10 mouse cellular contexts compared by ENCODE assay signal in the genomic region with DNA sequence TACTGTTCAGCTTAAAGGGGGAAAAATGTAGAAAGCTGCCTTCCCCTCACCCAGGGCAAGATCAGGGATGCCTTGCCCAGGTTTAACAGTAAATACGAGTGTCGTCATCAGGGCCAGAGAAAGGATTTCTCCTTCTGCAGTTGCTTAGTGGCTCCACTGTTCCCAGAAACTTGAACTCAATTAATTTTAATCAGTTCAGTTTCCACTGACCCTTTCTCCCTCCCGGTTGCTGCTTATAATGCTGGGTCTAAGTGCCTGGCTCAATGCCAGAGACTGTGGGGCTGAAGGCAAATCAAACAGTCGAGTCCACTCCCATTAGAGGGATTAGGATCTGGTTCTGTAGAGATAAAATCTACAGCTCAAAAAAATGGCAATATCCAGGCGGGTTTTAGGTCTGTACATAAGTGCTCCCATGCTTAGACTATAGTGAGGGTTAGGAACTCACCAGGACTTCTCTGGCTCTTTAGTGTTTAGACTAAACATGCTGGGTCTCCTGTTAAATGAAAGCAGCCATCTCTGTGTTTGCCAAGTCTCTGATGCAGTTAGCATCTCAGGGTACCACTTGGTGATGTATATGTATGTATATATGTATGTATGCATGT.
DNase-seq lines count a peak whose midpoint lies in the region; ATAC-seq and TF ChIP-seq lines count a peak whose summit lies in the region.
"Had no signal": no experiment of that assay in that cellular context is flagged by ENCODE, and none has a peak within 500 bp of the region (broad histone marks: within the 10 kb centered on the region; RNA-seq: fewer than 3 reads in every experiment).

No protein-coding gene starts in this region.

- peaks cover 27% of the 10 kb centered on the region for H3K36me3 ChIP-seq in hindbrain, postnatal 0 days (ENCODE audit: insufficient read depth, low read length)
- H3K36me3 ChIP-seq: liver, embryonic 13.5 days had no signal

- H3K27me3 ChIP-seq in hindbrain, postnatal 0 days (ENCODE audit: insufficient read depth, low read length), result no peaks in the 10 kb centered on the region
- H3K27me3 ChIP-seq: liver, embryonic 13.5 days had no signal

- no peak overlapping the region for H3K27ac ChIP-seq in hindbrain, postnatal 0 days
- H3K27ac ChIP-seq: liver, embryonic 13.5 days had no signal

- no peak for ATAC-seq in hindbrain, postnatal 0 days

- no peaks in the 10 kb centered on the region for H3K9me3 ChIP-seq in hindbrain, postnatal 0 days (ENCODE audit: low read length)
- H3K9me3 ChIP-seq: liver, embryonic 13.5 days had no signal

- no peak overlapping the region for H3K4me2 ChIP-seq in hindbrain, postnatal 0 days (ENCODE audit: low read depth, low read length)
- H3K4me2 ChIP-seq: heart, embryonic 11.5 days; liver, embryonic 13.5 days had no signal

- no peak overlapping the region for H3K4me3 ChIP-seq in hindbrain, postnatal 0 days (ENCODE audit: low read length)
- H3K4me3 ChIP-seq: liver, embryonic 13.5 days had no signal

- WGBS in hindbrain, postnatal 0 days, result 33% methylated on average over 5 of the region's 5 CpGs

- intact Hi-C loops in heart, postnatal 36 days (cut with DNase I), result no loop called here

- no peak overlapping the region for H3K9ac ChIP-seq in hindbrain, postnatal 0 days (replicated peaks; ENCODE audit: low read length)
- H3K9ac ChIP-seq: liver, embryonic 13.5 days had no signal

- no peak for TF ChIP-seq CTCF in hindbrain, postnatal 0 days (IDR thresholded peaks at IDR 0.05; ENCODE audit: low read depth)

- DNase-seq in adrenal gland, postnatal 10 days, result peak; percentile 15
- no peak for DNase-seq in adrenal gland, postnatal 4 days (ENCODE audit: low spot score in 2 of 2)
- peak; percentile 66 for DNase-seq in MN1 (ENCODE audit: low spot score)
- DNase-seq in hindbrain, postnatal 0 days (ENCODE audit: low spot score), result peak; percentile 54
- peak; percentile 24 for DNase-seq in lung, postnatal 14 days
- no peak for DNase-seq in ovary, postnatal 10 days (ENCODE audit: low spot score)
- DNase-seq in thymus, postnatal 10 days (ENCODE audit: low spot score in 2 of 2), result no peak
- no peak for DNase-seq in heart, postnatal 36 days
- DNase-seq: liver, embryonic 13.5 days had no signal

- no peaks in the 10 kb centered on the region for H3K4me1 ChIP-seq in hindbrain, postnatal 0 days (ENCODE audit: insufficient read depth, low read length)

Comparison
In these comparisons a context has a peak if more than half of its experiments do, and no peak if none do; other contexts are left out.
1. DNase-seq: peak in adrenal gland, postnatal 10 days (single experiment), MN1 (single experiment), hindbrain, postnatal 0 days (single experiment) and lung, postnatal 14 days (single experiment); none in adrenal gland, postnatal 4 days (0 of 2), ovary, postnatal 10 days (single experiment), thymus, postnatal 10 days (0 of 2) and heart, postnatal 36 days (0 of 2).